Mouse (Mus musculus): ENCODE measurements at regions not wholly inside any gene's neighbourhood (a gene's known extent, or its start where the extent isn't known, plus 50 kb on each side); places are given as distances from the start of the nearest gene placed in this dataset.
A peak's percentile ranks its signal among the peaks of the same experiment; 100 is the strongest.

DNA sequence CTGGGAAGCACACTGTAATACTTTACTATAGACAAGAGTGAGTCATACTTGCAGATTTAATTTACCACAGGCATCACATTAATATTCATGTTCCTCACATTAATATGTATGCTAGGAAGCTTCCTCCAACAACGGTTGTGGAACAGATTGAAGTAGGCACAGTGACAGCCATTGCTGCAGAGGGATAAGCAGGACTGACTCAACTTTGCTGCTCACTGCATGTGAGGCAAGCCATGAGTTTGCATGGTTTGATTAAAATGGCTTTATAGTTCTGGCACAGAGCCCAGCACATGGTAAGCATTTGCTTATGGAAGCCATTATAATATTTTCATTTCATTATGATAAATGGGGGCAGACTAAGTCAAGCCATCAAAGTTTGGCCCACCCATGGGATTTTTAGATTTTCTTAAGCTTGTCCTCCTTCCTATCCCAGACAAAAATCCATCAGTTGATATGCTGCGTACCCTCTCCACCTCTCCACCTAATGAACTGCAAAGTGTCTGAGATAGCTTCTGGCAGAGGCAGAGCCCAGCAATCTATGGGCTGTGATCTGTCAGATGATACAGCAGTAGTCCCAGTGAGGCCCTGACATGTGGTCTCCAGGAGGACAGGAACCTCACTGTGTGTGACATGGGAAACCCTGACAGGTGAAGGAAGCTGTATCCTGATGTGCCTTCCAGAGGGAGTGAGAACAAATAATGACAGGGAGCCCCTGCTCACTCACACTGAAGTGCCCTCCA, 109.6 kb upstream of the Arrdc4 start:
- DNase-seq (ENCODE audit: low read depth, low spot score): peak; percentile 26

GRCm38 (mm10) chr7:68851981-68852575, 103.0 kb upstream of the Arrdc4 start:
- no peak for DNase-seq (ENCODE audit: low read depth, low spot score)

DNA sequence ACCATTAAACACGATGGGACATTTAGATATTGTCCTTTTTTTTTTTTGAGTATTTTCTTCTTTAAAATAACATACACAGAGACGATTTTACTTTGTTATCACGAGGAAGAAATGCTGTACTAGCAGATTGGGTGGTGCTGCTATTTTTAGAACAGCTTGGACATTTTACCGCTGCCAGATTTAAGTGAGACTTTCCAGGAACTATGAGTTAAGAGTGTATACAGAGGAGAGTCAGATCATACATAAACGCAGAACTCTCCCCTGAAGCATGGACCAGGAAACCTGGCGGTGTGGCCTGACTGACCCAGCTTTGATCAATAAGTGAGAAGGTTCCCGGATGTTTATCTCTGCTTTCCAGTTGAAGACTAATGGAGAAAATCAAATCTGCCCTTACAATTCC, 95.6 kb upstream of the Arrdc4 start:
- no peak for DNase-seq (ENCODE audit: low read depth, low spot score)

DNA sequence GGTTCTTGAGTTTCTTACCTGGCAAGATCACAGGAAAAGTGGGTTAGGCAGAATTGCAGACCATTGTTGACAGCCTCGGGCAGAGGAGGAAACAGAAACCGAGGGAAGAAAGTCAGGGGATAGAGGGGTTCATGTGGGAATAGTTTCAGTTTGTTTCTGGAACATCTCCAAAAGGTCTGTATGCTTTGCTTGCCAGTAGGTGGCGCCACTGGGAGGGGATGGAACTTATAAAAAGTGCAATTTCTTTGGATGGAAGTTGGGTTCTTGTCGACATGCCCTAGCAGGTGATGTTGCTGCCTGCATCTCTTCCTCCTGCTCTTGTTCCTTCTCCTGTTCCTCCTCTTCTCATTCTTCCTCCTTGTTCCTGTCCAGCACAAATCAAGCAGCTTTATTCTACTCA, 94.3 kb upstream of the Arrdc4 start:
- DNase-seq (ENCODE audit: low read depth, low spot score): peak; percentile 14

GRCm38 (mm10) chr7:68833977-68834791, 85.1 kb upstream of the Arrdc4 start:
- DNase-seq (ENCODE audit: low read depth, low spot score): peak; percentile 50

DNA sequence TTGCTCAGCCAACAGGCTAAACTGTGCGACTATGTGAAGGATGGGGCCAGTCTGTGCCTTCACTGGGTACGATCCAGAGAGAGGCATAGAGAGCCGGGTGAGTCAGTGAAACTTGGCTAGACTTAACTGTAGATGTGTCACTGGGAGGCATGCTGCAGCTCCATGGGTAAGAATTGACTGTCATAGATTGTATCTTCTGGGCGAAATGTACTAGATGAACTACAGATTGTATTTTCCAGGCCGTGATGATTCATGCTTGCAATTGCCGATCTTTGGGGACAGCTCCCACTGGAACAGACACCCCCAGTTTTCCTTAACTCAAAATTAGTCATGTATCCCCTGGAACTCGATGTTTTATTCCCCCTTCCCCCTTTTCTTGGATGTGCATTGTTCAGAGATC, 84.5 kb upstream of the Arrdc4 start:
- DNase-seq (ENCODE audit: low read depth, low spot score): no peak

DNA sequence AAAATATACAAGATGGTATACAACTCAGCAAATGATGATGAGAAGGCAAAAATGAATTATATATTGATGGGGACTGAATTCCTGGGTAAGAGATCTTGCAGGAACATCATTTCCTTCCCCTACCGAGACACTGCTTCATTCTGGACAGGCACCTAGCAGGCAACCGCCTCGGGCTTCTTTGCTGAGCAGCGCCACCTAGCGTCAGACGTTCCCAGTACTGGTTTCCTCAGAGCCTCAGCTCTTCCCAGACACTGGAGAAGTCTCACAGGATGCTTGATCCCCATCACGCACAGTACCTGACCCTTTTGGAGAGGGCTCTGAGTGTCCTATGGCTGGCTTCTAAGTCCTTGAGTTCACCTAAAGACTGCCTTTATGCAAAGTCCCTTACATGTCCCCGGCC, 80.8 kb upstream of the Arrdc4 start:
- DNase-seq (ENCODE audit: low read depth, low spot score): peak; percentile 85

DNA sequence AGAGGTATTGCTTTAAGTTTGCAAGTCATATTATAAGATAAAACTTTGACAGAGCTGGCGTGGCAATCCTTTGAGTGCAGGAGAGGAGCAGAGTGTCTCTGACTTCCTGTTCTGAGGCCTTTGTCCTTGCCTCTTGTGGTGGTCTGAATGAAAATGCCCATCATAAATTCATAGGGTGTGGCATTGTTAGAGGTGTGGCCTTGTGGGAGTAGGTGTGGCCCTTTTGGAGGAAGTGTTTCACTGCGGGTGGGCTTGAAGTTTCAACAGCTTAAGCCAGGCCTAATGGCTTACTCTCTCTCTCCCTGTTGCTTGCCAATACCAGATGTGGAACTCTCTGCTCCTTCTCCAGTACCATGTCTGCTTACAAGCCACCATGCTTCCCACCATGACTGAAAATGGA, 75.4 kb upstream of the Arrdc4 start:
- DNase-seq (ENCODE audit: low read depth, low spot score): no peak

- DNase-seq (ENCODE audit: low read depth, low spot score): no peak
Measured at GRCm38 (mm10) chr7:68823646-68824045, 74.6 kb upstream of the Arrdc4 start.

DNA sequence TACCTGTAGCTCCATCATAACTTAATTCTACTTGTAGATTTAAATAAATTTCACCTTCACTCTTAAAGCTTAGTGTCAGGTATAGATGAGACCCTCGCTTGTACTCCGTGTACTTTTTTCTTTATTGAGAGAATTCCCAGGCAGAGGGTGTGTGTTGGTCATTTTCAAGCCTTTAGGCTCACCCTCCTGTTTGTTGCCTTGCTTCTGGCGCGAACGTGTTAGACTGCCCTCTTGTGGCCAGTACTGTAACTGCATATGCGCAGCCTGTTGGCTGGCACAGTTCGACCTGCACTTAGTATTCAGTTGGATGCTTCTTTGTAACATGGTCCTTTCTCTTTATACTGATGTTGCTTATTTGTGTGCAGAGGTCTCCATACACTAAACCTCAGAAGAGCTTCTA, 74.1 kb upstream of the Arrdc4 start:
- DNase-seq (ENCODE audit: low read depth, low spot score): peak; percentile 80

GRCm38 (mm10) chr7:68814823-68815666, 66.0 kb upstream of the Arrdc4 start:
- no peak for DNase-seq (ENCODE audit: low read depth, low spot score)

GRCm38 (mm10) chr7:68809782-68810181, 60.7 kb upstream of the Arrdc4 start:
- DNase-seq (ENCODE audit: low read depth, low spot score): peak; percentile 10

Measured in mesoderm, embryonic 11.5 days (tissue).